Mouse (Mus musculus) cerebellum, adult 11 months (tissue): ENCODE results near the gene Wdr49.

Experiments
- DNase-seq: peaks from one replicate; pipeline ENCODE4 v3.0.0; 2022

Wdr49 gene

DNA sequence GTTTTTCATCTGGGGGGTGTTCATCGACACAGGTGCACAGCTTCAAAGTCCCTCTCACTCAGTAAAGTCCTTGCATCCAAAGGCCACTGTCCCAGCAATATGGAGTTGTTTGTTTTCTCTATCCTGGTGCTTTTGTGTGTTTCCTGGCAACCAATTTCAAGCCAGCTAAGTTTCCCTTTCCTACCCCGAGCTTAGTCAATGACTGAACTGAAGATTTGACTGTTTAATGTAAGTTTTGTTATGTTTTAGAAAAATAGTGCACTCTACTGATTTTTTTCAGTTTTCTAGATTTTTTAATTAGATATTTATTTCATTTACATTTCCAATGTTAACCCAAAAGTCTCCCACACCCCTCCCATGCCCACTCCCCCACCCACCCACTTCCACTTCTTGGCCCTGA lies at the start of gene Wdr49:
Gene Wdr49 (minus strand): TSS at position 101 of the 400 bp plus-strand sequence.
- no peak for DNase-seq

DNA sequence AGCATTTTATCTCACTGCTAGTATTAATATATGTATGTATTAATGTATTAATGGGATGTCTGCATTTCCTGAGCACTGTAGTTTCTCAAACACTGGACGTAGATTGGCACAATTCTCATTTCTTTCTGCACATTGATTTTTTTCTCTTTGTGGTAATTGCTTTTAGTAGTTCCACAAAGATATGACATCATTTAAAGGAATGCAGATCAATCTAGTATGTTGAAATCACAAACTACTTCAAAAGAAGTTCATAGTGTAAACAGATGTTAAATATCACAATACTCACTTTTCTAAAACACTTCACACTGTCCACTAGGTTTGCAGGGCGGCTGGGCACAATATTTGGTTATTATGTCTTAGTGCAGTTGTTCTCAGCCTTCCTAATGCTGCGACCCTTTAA lies 49.1 kb upstream of the Wdr49 start:
- DNase-seq, result no peak

DNA sequence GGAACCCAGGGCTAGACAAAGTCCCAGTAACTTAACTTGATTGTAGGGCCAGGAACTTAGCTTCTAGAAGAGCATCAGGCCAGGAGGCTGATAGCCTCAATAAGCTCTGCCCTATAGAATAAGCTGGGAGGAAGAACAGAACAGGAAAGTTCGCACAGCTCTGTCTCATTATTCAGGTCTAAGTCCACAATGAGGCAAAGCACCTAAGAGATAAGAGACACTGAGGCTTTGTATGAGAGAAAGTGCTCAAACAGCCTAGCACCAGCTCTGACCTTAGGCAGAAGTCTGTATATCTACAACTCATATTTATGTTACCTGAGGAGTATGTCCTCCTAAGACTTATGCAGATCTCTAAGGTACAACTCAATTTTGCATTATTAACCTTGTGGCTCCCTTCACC lies 40.6 kb upstream of the Wdr49 start:
- no peak for DNase-seq

DNA sequence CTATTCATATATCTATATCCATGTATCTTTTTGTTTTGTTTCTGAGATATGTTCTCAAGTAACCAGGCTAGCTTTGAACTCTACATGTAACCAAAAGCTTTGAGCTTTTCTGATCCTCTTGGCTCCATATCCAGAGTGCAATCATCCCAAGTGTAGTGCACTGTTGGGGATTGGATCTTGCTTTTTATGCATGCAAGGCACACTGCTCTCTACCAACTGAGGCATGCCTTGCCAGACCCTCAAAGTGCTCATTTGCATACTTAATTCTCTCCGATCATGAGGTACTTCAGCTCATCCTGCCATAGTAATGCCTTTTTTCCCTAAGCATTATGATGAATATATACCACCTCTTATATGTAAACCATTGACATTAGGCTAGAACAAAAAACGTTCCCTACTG lies 39.4 kb upstream of the Wdr49 start:
- no peak for DNase-seq

DNA sequence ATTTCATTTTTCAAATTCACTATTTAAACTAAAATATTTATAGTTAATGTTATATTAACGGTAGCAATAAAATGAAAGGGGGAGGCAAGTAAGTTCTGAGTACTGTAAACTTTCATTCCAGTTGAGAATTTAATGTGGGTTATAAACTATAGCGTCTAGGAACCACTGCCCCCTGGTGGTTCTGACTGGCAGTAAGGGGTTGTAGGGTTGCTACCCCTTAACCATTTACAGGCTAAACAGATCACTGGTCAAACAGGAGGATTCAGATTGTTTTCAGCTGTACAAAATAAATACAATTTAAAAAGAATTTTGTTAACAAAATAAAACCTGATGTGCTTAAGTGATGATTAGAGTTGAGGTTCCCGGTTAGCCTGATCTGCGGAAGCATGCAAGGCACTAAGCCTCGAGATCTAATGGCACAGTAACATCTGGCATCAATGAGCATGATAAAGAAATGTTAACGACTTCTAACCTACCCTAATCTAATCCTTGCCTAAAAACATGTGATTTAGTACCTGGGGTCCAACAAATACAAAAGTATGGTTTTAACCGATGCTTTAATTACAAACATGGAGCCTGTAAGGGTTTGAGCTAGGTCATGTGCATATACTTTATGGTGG lies 35.8 kb upstream of the Wdr49 start:
- peak; percentile 3 for DNase-seq

DNA sequence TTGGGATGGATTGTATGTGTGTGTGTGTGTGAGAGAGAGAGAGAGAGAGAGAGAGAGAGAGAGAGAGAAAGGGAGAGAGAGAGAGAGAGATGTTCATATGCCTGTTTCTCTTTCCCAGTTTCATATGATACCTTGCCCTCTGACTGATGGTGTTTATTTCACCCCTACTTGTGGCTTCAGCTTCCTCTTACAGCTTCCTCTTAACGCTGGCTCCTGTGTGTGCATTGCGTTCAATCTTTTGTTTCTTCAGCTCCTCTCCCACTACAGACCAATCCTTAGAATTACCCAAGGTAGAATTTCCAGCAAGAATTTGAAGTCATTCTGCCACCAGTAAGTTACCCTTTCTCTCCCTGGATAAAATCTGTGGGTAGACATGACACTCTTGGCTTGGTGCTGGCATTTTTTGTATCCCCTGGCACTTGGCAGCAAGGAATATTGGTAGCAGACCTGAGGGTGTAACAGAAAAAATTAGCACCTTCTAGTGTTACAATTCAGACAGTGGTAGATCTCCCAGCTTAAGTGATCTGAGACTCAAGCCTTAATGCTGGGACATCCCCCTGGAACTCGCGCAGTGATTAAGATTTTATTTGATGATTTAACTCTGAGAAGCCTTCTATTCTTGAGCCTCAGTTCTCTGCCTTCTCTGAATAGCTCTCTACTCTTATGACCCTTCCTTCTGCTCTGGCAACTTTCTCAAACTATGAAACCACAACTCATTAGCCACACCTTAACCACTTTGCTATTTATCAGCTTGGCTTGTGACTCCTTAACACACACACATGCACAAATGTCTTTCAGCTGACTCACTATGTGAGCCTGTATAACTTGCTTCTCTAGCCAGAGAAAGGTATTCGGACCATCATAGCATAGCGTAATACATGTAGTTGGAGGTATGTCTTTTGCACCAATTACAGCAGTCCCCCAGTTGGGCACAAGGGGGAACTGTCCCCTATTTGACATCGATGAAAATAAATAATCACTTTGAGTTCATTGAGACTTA lies 17.3 kb upstream of the Wdr49 start:
- no peak for DNase-seq

DNA sequence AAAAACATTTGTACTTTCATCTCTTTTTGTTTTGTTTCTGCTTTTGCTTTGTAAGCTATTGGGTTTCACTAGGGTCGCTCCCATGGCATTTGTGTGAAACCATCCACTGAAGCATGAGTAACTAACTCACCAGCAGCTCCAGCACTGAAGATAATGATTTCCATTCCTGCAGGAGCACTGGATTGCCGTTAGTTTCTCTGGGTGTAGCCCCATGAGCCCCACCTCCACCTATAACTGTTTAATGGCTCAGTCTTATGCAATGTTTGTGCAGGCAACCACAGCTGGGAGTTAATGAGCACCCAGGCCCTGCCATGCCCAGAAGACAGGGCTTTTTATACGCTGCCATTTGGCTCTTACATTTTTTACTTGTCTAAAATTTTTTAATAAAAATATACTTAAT lies 11.0 kb upstream of the Wdr49 start:
- DNase-seq, result no peak

DNA sequence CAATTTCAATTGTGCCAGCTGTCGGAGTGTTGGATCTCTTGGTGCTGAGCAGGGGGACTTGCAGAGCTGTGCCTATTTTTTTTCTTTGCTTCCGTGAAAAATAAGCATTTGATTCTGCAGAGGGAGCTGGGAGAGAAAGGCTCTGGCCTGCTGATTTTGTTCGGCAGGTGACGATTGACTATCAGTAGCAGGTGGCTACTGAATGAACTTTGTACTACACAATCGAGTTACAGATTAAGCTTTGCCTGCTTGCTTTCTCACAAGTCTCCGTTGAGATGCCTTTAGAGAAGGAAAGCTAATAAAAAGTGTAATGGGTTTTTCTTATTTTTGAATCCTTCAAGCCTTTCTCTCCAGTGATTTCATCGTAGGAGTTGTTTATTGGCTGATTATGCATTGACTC lies 6.8 kb downstream of the Wdr49 start:
- no peak for DNase-seq

DNA sequence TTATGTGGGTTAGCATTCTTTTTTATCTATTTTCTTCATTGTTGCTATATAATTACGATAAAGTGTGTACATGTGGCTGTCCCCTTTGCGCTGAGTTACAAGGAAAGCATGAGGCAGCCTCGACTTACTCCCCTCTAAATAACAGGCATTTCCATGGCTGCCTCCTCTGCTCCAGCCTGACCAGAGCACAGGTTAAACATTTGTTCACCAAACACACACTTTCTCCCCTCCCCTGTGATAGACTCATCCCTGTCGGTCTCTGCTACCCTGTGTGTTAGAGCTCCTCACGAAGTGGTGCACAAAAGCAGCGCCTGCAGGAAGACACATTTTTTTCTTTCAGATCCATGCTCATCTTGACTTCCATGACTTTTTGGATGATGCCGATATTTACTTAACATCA lies 7.3 kb downstream of the Wdr49 start:
- DNase-seq, result no peak

DNA sequence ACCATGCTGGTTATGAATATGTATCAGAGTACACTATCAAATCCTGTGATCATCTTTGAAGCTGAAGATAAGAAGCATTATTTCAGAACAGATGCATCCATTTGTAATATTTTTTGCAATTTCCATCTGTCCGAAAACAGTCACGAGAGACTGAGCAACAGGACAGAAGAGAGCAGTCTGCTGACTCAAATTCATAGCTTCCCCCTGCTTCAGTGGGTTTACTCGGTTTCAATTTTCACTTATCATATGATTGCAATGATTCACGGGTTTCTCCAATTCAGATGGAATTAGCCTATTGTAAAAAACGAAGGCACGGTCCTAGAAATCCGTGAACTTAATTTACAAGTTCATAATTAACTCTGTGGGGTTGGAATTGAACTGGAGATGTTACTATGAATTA lies 13.8 kb downstream of the Wdr49 start:
- no peak for DNase-seq

DNA sequence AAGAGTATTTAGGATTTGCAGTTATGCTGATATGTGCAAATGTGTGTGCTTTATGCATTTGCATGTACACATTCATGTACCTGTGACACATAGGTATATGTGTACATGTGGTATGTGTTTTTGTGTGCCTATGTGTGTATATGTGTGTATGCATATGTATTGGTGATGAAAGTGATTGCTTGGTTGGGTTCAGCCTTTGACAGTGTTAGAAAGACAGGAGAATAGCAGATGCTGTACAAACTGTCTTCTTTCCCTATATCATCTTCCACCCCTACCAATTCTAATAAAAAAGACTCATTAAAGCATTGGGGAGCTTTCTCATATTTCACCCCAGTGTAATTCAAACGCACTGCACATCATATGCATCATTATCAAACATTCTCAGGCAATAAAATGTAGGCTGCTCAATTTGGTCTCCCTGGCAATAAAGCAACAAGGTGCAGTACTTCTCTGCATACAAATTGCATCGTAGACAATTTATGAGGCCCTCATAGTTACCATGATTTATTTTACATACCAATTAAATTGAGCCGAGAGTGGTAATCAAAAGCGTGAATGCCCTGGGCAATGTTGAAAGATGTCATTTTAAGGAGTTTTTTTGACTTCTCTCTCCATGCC lies 51.3 kb downstream of the Wdr49 start:
- no peak for DNase-seq

DNA sequence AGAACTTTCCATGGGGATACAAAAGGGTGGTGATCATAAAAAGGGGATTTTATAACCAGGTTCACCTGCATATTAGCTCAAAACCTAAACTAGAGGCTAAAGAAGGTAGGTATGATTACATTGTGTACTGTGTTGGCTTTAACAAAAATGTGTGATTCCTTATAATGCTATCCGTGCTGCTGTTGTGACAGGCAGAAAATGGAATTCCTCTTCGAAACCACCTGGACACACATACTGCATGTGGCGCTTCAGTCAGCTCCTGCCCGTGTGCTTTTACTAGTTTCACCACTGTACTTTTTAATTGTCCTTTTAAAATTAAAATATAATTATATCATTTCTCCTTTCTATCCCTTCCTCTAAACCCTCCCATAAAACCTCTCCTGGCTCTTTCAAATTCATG lies 86.0 kb downstream of the Wdr49 start:
- DNase-seq, result no peak

DNA sequence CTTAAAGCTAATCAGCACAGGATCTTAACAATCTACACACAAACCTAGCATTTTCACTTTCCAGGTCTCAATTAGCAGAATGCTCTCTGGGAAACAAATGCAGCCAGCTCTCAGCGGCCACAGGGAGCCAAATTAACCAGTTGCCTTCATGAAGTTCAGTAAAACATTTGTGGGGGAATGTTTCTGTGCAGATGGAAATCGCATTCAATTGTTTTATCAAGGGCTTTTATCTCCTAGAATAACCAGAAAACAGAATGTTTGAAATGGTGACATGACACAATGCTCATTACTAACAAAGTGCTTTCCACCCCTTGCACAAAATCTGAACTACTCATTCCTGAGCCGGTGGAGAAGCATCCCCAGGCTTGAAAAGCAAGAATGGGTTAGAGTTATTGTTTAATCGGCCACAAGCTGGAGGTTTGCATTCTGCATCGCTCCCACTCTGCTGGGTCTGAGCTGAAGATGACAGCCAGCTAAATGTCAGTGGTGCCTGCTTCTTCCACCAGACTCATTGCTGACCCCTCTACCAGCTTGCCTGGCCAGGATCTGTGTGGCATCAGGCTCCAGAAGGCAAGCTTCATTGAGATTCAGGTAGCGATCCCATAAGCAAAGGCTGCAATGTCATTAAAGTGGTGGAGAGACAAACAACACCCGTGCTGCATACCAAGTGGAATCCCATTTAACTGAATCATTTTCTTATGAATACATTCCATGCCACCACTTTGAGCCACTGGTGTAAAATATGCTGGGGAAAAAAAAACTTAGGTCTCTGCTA lies 86.6 kb downstream of the Wdr49 start:
- DNase-seq, result no peak

DNA sequence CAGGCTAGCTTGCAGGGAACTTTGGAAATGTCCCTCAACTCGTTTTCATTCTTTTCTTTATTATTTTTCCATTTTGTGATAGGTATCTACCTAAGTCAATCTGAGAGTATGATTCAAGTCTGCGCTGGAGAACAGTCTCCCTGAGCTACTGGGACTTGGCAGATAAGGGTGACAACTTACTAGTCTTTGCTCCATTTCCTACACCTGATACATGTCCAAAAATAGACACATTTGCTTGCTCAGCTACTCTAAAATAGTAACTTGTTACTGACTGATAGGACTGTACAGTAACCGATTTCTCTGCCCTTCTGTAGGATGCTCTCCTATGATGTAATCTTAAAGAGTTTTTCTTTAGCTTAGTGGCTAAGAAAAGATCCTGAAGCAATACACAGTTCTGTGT lies 87.5 kb downstream of the Wdr49 start:
- DNase-seq, result no peak

DNA sequence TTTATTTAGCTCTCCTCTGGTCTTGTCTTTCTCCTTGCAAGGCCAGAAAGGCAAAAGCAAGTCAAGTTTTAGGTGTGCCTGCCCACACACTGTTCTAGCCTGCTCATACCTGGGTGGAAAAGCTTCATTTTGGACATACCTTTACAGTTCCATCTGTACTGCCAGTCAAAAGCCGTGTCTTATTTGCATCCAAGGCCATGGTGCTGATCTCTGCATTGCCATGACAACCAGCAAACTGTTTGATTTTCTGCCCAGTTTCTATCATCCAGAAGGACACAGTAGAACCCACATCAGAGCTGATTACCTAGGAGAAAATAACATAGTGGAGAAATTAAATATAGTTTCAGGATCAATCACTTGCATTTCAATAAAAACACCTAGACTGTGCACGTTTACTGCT lies 100.2 kb downstream of the Wdr49 start:
- no peak for DNase-seq

DNA sequence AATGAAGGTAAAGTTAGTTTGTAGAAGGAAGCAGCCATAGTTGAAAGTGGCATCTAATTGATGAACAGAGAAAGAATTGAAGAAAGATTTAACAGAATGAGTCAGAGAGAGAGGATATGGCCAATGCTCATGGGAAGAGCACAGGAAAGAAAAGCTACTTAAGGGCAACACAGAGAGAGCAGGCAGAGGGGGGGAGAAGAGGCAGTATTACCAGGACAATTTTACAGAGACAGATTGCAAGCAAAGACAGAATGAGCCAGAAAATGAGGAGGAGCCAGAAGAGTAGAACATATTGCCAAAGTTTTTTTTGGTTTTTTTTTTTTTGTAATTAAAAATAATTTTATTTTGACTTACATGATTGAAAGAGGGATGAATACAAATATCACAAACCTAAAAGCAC lies 128.0 kb downstream of the Wdr49 start:
- no peak for DNase-seq

DNA sequence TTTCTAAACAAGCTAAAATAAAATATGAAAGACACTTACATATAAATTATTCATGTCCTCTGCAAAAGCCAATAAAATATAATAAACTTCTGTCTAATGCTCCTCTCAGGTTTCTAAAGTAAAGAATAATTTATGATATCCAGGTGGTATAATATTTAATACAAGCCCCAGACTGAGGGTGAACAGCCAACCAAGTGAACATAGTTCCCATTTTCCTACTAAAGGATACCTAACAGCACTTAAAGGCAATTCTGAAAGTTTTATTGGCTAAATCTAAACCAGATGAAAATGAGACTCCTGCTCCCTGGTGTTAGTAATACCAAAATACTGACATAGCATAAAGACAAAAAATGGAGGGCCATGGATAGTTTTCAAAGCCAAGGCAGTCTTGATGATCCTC lies 144.8 kb downstream of the Wdr49 start:
- DNase-seq, result no peak

DNA sequence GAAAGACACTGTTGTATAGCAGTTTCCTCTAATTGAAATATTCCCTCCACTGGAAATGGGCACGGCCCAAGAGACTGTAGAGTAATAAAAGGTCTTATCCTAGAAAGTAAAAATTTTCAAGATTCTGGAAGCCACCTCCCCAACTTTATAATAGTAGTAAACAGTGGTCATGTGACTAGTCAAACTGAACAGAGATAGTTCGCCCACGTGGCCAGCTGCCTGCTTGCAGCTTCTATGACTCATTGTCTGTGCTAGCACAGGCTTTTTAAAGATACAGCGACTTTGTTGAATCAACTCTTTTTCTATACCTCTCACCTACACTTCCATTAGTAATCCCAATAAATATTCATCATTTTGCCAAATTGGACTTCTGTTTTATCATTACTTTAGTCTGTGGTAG lies 161.0 kb downstream of the Wdr49 start:
- no peak for DNase-seq

DNA sequence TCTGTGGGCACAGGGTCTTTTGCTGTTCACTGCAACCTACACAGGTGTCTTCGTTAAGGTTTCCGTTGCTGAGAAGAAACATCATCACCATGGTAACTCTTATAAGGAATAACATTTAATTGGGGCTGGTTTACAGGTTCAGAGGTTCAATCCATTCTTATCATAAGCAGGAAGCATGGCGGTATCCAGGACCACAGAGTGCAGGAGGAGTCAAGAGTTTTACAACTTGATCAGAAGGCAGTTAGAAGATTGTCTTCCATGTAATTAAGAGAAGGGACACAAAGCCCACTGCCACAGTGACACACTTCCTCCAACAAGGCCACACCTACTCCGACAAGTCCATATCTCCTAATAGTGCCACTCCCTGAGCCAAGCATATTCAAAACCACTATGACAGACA lies 173.1 kb downstream of the Wdr49 start:
- DNase-seq, result no peak

DNA sequence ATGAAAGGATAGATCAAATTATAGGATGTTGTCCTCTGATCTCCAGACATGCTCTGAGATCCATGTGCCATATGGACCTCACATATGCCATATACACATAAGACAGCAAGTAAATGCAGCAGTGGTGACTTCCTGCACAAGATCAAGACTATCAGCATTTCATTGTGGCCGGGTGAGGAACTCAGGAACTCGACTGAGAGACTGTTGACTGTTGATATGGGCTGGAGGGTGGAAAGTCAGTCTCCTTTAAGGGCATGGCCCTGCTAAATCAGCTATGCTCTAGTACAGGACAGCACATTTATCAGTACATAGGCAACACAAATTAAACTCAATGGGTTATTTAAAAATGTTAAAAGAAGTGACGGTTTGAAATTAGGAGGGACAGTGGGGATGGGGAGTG lies 173.7 kb downstream of the Wdr49 start:
- no peak for DNase-seq

DNA sequence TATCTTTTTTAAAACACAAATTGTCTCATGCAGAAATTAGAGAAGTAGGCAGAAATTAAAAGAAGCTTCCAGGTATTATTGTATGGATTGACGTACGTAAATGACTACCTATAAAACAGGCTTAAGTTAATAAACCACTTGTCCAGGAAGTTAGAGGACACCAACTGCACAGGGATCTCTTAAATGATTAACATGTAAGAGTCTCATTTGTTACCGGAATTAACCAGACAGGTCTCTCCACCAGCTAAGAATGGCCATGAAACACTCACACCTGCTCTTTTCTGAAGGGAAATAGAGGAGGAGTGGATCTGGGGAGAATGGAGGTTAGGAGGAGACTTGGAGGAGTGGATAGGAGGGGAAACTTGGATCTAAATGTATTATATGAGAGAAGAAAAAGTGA lies 176.4 kb downstream of the Wdr49 start:
- DNase-seq, result no peak

DNA sequence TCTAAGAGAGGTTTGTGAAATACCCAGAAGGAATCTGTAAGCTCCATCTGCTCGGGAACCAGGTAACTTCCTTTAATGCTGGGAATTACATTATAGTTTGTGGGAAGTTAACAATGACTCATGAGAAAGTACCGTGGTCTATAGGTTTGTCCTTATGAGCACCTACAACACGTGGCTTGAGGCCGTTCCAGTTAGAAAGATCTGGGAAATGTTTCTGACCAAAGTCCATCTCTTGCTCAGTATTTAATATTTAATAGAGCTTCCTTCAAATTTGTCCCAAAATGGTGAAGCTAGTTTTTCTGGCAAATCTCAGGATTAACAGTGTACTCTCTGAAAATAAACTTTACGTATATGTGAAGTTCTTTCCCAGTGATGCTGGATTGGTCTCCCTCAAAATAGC lies 177.3 kb downstream of the Wdr49 start:
- DNase-seq, result no peak

DNA sequence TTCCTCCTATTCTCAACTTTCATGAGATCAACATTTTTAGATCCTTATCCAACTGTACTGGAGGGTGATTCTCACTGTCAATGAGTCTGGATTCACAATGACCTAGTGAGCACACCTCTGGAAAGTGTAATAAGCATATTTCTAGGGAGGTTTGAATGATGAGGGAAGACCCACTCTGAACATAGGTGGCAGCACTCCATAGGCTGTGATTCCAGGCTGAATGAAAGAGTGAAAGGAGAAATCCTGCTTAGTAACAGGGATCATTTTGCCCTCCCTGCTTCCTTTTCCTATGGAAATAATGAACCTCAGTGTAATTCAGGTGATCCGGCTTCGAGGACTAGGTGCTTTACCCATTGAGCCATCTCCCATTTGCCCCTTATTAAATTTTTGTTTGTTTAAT lies 180.9 kb downstream of the Wdr49 start:
- DNase-seq, result no peak
